Mouse (Mus musculus) CD4-positive naive resting alpha-beta T cell, adult 57 days (primary cell): ENCODE measurements around the gene Helz2. TPM values are rescaled to one million over a fixed set of nuclear protein-coding genes. Genes with fewer than 3 reads are reported as not detected.

Source experiments
- total RNA-seq: library from RNA; stranded (reverse); gene quantifications from one replicate; pipeline ENCODE4 v1.2.4, GENCODE M21; 2023

The Helz2 gene
- 147 TPM for total RNA-seq

DNA sequence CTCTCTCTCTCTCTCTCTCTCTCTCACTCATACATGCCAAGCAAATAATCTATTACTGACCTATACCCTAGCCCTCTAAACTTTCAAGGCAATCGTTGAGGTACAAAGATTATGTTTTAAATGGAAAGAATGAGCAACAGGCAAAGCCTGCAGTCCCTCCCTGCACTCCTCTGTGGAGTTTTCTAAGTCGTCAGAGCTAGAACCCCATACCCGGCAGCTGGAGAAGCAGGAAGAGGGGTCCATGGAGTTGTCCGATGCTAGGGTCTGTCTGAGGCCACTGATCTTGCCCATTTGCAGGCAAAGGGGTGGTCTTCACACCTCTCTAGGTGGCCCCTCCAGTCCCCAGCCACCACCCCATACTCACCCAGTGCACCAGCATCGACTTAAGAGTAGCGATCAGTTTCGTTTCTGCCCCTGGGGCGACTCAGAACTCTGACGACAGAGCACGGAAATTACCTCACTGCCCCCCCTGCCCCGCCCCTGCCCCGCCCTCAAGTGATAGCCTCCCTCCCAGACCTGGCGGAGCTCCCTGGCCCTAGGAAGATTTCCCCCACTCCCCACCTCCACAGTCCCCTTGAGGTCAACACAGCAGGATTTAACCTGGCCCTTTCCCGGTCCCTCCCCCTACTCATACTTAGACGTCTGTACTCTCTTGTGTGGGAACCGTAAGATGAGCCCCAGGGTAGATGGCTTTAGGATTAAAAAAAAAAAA is at the start of gene Helz2:
Gene Helz2, minus strand, starts transcription at position 426 of the 712 bp plus-strand sequence.

DNA sequence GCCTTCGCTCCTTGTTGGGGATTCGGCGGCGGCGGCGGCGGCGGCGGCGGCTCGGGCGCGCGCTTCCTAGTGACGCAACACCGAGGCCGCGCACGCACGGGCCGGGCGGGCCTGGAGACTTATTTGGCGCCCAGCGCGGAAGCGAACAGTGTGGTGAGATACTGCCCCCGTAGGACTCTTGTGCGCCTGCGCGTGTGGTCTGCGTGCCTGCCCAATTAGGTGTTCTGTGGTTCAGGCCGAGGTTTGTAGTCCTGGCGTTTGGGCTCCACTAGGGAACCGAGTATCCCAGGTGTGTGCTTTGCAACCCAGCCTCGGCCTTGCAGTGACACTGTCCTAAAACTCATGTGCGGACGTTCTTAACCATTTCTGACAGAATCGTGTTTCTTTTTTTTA is 46.1 kb upstream of the Helz2 start, which contains the start of gene Gmeb2:
Gene Gmeb2, minus strand, starts transcription at position 78 of the 393 bp plus-strand sequence.

GRCm38 (mm10) chr2:181219538-181220216 is 22.1 kb downstream of the Helz2 start, which contains the start of gene Fndc11:
Gene Fndc11 (plus strand): TSS chr2:181220013.

GRCm38 (mm10) chr2:181213021-181213445 is 28.8 kb downstream of the Helz2 start, which contains the start of gene Srms:
Gene Srms (minus strand): TSS chr2:181213185.

DNA sequence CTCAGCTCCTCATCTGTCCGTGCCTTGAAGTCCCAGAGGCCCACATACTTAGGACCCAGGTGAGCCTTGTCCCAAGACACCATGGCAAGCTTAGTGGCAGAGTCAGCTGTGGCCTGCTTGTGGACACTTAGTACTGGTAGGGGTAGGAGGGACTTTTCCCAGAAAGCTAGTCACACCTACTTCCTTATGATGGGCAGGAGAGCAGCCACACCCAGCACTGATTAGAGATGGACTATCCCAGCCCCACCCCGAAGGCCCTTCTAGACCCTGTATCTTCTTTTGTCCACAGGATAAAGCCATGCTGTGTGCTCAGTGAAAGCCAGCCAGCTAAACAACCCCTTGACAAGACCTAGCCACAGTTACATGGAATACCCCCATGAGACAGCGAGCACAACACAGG is 39.4 kb downstream of the Helz2 start, which contains the start of gene Ptk6:
Gene Ptk6, minus strand, starts transcription at position 368 of the 400 bp plus-strand sequence.

GRCm38 (mm10) chr2:181187121-181188000 is 54.5 kb downstream of the Helz2 start, which contains the start of gene Ppdpf:
Gene Ppdpf (plus strand): TSS chr2:181187247.

Other genes starting within 250 kb of the Helz2 start
- not detected for gene Chrna4, start 198.5 kb downstream of the Helz2 start, total RNA-seq
- not detected for gene Kcnq2, start 106.7 kb downstream of the Helz2 start, total RNA-seq
- gene Eef1a2, start 85.0 kb downstream of the Helz2 start, total RNA-seq = not detected
- gene Ppdpf, start 54.8 kb downstream of the Helz2 start, total RNA-seq = 118 TPM
- not detected for gene Ptk6, start 39.2 kb downstream of the Helz2 start, total RNA-seq
- 0.59 TPM for gene Srms, start 28.8 kb downstream of the Helz2 start, total RNA-seq
- 0.86 TPM for gene Fndc11, start 22.0 kb downstream of the Helz2 start, total RNA-seq
- 40.5 TPM for gene Gmeb2, start 46.0 kb upstream of the Helz2 start, total RNA-seq
- gene Stmn3, start 72.5 kb upstream of the Helz2 start, total RNA-seq = not detected
- 107 TPM for gene Rtel1, start 77.7 kb upstream of the Helz2 start, total RNA-seq
- 123 TPM for gene Zgpat, start 122.9 kb upstream of the Helz2 start, total RNA-seq
- 87.5 TPM for gene Arfrp1, start 123.4 kb upstream of the Helz2 start, total RNA-seq
- gene Lime1, start 138.1 kb upstream of the Helz2 start, total RNA-seq = 249 TPM
- gene Zbtb46, start 217.4 kb upstream of the Helz2 start, total RNA-seq = 0.65 TPM